Mouse (Mus musculus) liver, postnatal 0 days (tissue): Measurements from ENCODE around the gene Cux2. TPM values are rescaled to one million over a fixed set of nuclear protein-coding genes. Genes with fewer than 3 reads are reported as not detected.

Source experiments
- ATAC-seq: fragments of 200-750 bp; cut with Nextera tagmentation; 2 replicates; pipeline ENCODE4 v1.8.0; 2017; ENCODE audit warnings: mild to moderate bottlenecking, moderate library complexity
- DNase-seq: peaks from one replicate; pipeline ENCODE4 v3.0.0-alpha.2; 2016
- H3K27ac ChIP-seq: fragments of 300-500 bp; sonication (generic); 2 replicates; pipeline ENCODE4 v1.5.1; 2014; ENCODE audit warnings: antibody characterized with exemption, moderate library complexity, mild to moderate bottlenecking, low read depth
- H3K27me3 ChIP-seq: fragments of 300-500 bp; sonication (generic); 2 replicates; pipeline ENCODE4 v1.6.1; 2014; ENCODE audit warnings: low read length, control low read depth, mixed read lengths; ENCODE audit not compliant: insufficient read depth
- H3K36me3 ChIP-seq: fragments of 300-500 bp; sonication (generic); replicated peaks from 2 replicates; pipeline ENCODE4 v1.6.1; 2014; ENCODE audit warnings: mild to moderate bottlenecking, control low read depth, low read length, moderate library complexity, mixed read lengths; ENCODE audit not compliant: insufficient read depth
- H3K4me1 ChIP-seq: fragments of 300-500 bp; sonication (generic); 2 replicates; pipeline ENCODE4 v1.6.1; 2014; ENCODE audit warnings: antibody characterized with exemption, mild to moderate bottlenecking, control low read depth; ENCODE audit not compliant: insufficient read depth
- H3K4me2 ChIP-seq: fragments of 300-500 bp; sonication (generic); 2 replicates; pipeline ENCODE4 v1.6.1; 2014; ENCODE audit warnings: low read depth, mild to moderate bottlenecking, low read length, moderate library complexity, mixed read lengths
- H3K4me3 ChIP-seq: fragments of 300-500 bp; sonication (generic); 2 replicates; pipeline ENCODE4 v1.5.1; 2014; ENCODE audit warnings: low read depth, low read length
- H3K9ac ChIP-seq: fragments of 300-500 bp; sonication (generic); replicated peaks from 2 replicates; pipeline ENCODE4 v1.6.1; 2014; ENCODE audit warnings: mild to moderate bottlenecking, moderate library complexity
- H3K9me3 ChIP-seq: fragments of 300-500 bp; sonication (generic); 2 replicates; pipeline ENCODE4 v1.6.1; 2016; ENCODE audit warnings: mild to moderate bottlenecking, control low read depth, low read length, mixed read lengths
- CTCF ChIP-seq: sonication (generic); IDR thresholded peaks from 2 replicates; pipeline ENCODE4 v1.5.1; 2016; ENCODE audit warnings: antibody characterized with exemption, low read depth
- EP300 ChIP-seq: IDR thresholded peaks from 2 replicates; pipeline ENCODE4 v1.6.1; 2016; ENCODE audit warnings: antibody characterized with exemption, low read depth, mild to moderate bottlenecking
- WGBS: fragments of 180-500 bp; shearing (Covaris S2); extraction: QIAGEN DNeasy Blood & Tissue Kit; methylation state at CpG from one replicate; pipeline ENCODE4 v1.1.7; 2014; ENCODE audit not compliant: insufficient replicate concordance; 5-methylcytosine and 5-hydroxymethylcytosine counted together
- polyA plus RNA-seq: library from polyadenylated mRNA; unstranded; fragments of >200 nt; fragmentation: Nextera tagmentation; extraction: Ambion mirVana; gene quantifications from 2 replicates; pipeline ENCODE4 v1.2.1, GENCODE M21; 2015

Gene Cux2
- 3.5 and 3.6 TPM in 2 replicates for polyA plus RNA-seq

GRCm38 (mm10) chr5:122050017-122050831 lies at the start of gene Cux2:
Gene Cux2, minus strand, starts transcription at chr5:122050102.
- Histone ChIP-seq H3K9ac (peak within 1 kb of the TSS; percentile 56; the same call in 1 of the 2 replicates), H3K36me3 (no peaks in the 10 kb centered on the region), H3K27ac (no peak within 1 kb of the TSS), H3K9me3 (no peaks in the 10 kb centered on the region), H3K4me2 (peak within 1 kb of the TSS; percentile 76), H3K27me3 (peaks cover 38% of the 10 kb centered on the region), H3K4me3 (peak within 1 kb of the TSS; percentile 70), H3K4me1 (peaks cover 16% of the 10 kb centered on the region)
- DNase-seq (peak; percentile 77), ATAC-seq (peak; percentile 89)
- 1% methylated on average over 57 of the region's 90 CpGs for WGBS
- TF ChIP-seq EP300 (no peak), CTCF (peak; percentile 65)

DNA sequence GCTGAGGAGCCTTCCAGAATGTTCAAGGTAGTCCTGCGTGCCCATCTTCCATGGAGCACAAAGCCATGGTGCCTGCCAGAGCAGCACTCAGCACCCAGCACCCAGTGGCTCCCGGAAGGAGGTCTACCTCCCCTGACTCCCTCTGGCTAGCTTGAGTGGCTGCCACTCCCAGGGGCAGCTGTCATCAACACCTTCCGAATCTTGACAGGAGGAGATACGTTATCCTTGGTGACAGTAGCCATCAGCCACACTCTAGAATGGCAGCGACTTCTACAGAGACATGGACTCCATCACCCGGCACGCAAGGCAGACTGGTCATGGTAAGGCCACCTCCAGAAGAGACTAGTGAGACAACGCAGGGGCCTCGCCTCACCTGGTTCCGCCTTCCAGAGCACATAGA lies 44.5 kb upstream of the Cux2 start:
- H3K4me3 ChIP-seq, result no peak overlapping the region
- WGBS, result 83% methylated on average over 10 of the region's 10 CpGs
- TF ChIP-seq CTCF (no peak), EP300 (no peak)

DNA sequence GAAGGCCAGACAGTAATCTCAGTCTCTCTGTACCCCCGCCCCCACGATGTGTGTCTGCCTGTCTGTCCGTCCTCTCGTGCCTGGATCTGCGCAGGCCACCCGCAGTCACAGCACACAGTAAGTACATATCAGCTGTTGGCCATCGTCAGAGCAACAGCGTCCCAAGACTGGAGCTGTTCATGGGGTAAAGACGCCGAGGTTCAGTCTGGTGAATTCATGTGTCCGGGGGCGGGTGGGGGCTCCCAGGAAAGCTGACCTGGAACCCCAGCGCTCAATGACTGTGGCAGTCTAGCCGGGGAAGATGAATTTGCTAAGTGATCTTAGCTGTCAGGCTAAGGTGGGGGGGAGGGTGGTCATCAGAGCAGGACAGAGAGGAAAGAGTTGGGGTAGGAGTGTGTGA lies 43.8 kb upstream of the Cux2 start:
- Histone ChIP-seq H3K9ac (no peak overlapping the region), H3K4me3 (no peak overlapping the region), H3K27ac (no peak overlapping the region), H3K4me1 (no peaks in the 10 kb centered on the region), H3K27me3 (no peaks in the 10 kb centered on the region), H3K36me3 (no peaks in the 10 kb centered on the region), H3K9me3 (peaks cover 3% of the 10 kb centered on the region; the same call in 1 of the 2 replicates), H3K4me2 (no peak overlapping the region)
- no peak for TF ChIP-seq EP300
- no peak for TF ChIP-seq CTCF
- WGBS, result 76% methylated on average over 14 of the region's 14 CpGs
- no peak for DNase-seq
- no peak for ATAC-seq

More for the DNA sequence above, 44.5 kb upstream of the Cux2 start:
- Histone ChIP-seq H3K4me2 (no peak overlapping the region), H3K9me3 (peaks cover 3% of the 10 kb centered on the region; the same call in 1 of the 2 replicates), H3K27me3 (no peaks in the 10 kb centered on the region), H3K4me1 (no peaks in the 10 kb centered on the region), H3K9ac (no peak overlapping the region), H3K36me3 (no peaks in the 10 kb centered on the region), H3K27ac (no peak overlapping the region)
- ATAC-seq (no peak), DNase-seq (no peak)

- no peak for DNase-seq
- Histone ChIP-seq H3K9ac (no peak overlapping the region), H3K4me1 (no peaks in the 10 kb centered on the region), H3K9me3 (peaks cover 3% of the 10 kb centered on the region; the same call in 1 of the 2 replicates), H3K27ac (no peak overlapping the region), H3K4me2 (no peak overlapping the region), H3K4me3 (no peak overlapping the region), H3K27me3 (no peaks in the 10 kb centered on the region), H3K36me3 (no peaks in the 10 kb centered on the region)
- no peak for TF ChIP-seq EP300
- TF ChIP-seq CTCF, result no peak
- no peak for ATAC-seq
- 71% methylated on average over 11 of the region's 11 CpGs for WGBS
These were observed 42.9 kb upstream of the Cux2 start for GRCm38 (mm10) chr5:122092794-122093193.

- WGBS, result 19% methylated on average over 15 of the region's 15 CpGs
- DNase-seq (peak; percentile 75), ATAC-seq (no peak)
- Histone ChIP-seq H3K36me3 (no peaks in the 10 kb centered on the region), H3K9me3 (peaks cover 3% of the 10 kb centered on the region; the same call in 1 of the 2 replicates), H3K4me3 (no peak overlapping the region), H3K27ac (no peak overlapping the region), H3K4me2 (no peak overlapping the region), H3K27me3 (no peaks in the 10 kb centered on the region), H3K4me1 (no peaks in the 10 kb centered on the region; the same call in 1 of the 2 replicates), H3K9ac (no peak overlapping the region)
- TF ChIP-seq EP300 (no peak), CTCF (peak; percentile 88)
These were observed 41.2 kb upstream of the Cux2 start for GRCm38 (mm10) chr5:122091070-122091469.

DNA sequence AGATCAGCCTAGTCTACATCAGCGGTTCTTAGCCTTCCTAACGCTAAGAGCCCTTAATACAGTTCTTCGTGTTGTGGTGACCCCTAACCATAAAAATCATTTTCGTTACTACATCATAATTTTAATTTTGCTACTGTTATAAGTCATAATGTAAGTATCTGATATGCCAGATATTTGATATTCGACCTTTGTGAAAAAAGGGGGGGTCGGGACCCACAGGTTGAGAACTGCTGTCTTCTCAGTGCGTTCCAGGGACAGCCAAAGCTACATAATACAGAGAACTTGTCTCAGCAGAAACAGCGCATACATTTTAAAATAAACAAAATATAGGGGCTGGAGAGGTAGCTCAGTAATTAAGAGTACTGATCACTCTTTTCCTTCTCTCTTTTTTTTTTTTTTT lies 39.8 kb upstream of the Cux2 start:
- Histone ChIP-seq H3K27ac (no peak overlapping the region), H3K9me3 (peaks cover 3% of the 10 kb centered on the region; the same call in 1 of the 2 replicates), H3K36me3 (no peaks in the 10 kb centered on the region), H3K9ac (no peak overlapping the region), H3K4me2 (no peak overlapping the region), H3K4me3 (no peak overlapping the region), H3K4me1 (no peaks in the 10 kb centered on the region; the same call in 1 of the 2 replicates), H3K27me3 (no peaks in the 10 kb centered on the region)
- ATAC-seq, result no peak
- TF ChIP-seq CTCF (no peak), EP300 (no peak)
- no peak for DNase-seq
- 78% methylated on average over 8 of the region's 8 CpGs for WGBS
